Mouse (Mus musculus) layer of hippocampus, adult 11-12 months (tissue): ENCODE results near the gene Lrrc10.
"Not testable (repeated sequence)": the region's sequence is repeated elsewhere in the genome, so short reads cannot be mapped to it uniquely, and the experiment has no call there.

Experiments
- DNase-seq: peaks from one replicate; pipeline ENCODE4 v3.0.0; 2022; ENCODE audit warnings: low spot score

Lrrc10 gene

GRCm38 (mm10) chr10:117045175-117046056 lies at the start of gene Lrrc10:
TSS of gene Lrrc10 (plus strand) at chr10:117045341.
- DNase-seq = peak; percentile 48

- DNase-seq = no peak
These were observed 49.4 kb upstream of the Lrrc10 start for GRCm38 (mm10) chr10:116995584-116996235.

GRCm38 (mm10) chr10:116996236-116996600 lies 48.9 kb upstream of the Lrrc10 start:
- DNase-seq = no peak

DNA sequence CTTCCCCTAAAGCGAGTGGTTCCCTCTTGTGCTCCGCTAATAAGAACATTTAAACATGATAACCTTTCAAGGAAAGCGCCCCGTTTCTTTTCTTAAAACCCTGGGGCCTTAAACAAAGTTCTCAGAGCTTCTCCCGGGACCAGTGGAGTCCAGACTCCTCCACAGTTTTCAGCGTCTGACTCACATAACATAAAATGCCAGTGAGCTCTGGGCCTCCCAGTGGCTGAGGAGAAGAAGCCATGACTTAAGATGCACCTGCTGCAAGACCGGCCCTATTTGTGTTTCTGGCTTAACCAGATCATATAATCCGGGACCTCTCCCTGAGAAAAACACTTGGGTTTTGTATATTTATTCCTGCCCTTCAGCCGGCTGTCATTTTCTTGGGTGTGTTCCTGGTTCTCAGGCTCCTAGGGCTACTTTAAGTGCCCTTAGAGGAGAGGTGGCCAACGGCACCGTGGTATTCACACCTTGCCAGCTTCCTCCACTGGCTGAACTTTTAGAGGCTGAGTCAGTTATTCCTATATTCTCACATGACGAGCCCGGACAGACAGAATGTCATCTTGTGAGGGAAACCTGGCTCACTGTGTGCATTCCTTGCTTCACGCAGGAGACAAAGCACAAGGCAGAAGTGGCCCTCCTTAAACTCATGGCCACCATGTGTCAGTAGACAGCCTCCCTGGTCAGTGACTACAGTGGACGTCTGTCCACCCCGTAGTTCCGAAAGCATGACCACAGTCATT lies 46.3 kb upstream of the Lrrc10 start:
- DNase-seq = no peak

DNA sequence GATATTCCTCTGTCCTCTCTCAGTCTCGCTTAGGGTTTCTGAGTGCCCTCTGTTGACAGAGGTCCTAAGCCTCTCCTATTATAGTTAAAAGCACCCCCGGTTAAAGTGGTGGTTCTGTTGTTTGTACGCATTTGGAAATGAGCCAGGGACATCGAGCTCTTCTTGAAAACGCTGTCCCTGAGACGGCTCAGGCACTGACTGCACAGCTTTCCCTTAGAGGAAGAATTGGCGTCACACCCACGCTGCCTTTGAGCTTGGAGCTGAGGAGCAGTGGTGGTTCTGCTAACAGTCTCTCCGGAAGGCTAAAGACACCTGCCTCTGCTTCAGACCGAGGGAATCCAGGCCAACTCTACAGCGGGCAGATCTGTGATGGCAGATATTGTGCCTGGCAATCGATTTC lies 44.2 kb upstream of the Lrrc10 start:
- DNase-seq = peak; percentile 21

DNA sequence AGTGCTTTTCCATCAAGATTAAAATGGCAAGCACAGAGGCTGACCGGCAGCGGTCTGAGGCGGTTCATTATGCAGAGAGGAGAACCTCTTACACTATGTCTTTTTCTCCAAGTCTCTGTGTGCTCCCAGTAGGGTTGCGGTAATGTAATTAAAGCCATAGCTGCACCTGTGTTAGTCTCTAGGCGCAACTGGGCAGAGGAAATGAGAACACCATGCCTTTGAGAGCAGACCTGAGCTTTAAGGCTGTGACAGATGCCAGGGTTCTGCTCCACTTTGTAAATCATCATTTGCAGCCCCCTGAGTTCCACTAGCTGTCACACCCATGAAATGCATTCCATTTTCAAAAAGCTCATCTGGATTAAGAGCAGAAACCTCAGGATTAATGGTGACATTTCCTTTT lies 40.4 kb upstream of the Lrrc10 start:
- no peak for DNase-seq

GRCm38 (mm10) chr10:117005707-117006464 lies 39.3 kb upstream of the Lrrc10 start:
- DNase-seq = no peak

DNA sequence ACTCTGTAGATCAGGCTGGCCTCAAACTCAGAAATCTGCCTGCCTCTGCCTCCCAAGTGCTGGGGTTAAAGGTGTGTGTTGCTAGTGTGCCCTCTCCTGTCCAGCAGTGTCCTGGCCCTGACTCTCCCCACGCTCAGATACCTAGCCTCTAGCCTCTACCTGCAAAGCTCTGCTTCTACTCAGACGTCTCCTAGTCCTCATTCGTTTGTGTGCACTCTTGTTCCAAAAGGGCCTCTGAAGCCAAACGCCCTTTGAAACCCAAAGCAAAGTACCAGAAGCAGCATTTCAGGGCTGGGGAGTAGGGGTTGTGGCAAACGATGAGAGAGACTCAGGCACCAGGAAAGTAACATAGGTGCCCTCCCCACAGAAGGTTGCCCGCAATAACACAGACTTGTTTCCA lies 35.5 kb upstream of the Lrrc10 start:
- no peak for DNase-seq

DNA sequence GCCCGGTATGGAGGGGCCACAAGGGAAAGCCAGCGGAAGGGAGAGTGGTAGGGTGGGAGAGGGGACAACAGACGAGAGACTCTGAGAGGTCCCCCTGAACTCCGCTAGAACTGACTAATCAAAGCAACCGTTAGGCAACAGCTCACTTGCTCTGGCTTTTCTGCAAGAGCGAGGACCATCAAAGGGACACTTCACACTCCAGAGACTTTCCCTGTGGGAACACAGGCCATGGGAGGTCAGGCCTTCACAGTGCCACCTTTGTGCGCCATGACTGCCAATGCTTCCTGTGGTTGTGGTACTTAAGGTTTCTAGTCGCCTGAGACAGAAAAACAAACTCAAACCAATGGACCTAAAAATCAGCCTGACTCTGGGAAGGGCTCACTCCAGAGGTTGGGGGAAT lies 34.1 kb upstream of the Lrrc10 start:
- no peak for DNase-seq

GRCm38 (mm10) chr10:117013689-117014390 lies 31.3 kb upstream of the Lrrc10 start:
- peak; percentile 42 for DNase-seq

GRCm38 (mm10) chr10:117014565-117014964 lies 30.6 kb upstream of the Lrrc10 start:
- no peak for DNase-seq

GRCm38 (mm10) chr10:117018281-117018840 lies 26.8 kb upstream of the Lrrc10 start:
- DNase-seq = no peak

GRCm38 (mm10) chr10:117021020-117021754 lies 24.0 kb upstream of the Lrrc10 start:
- DNase-seq = no peak

DNA sequence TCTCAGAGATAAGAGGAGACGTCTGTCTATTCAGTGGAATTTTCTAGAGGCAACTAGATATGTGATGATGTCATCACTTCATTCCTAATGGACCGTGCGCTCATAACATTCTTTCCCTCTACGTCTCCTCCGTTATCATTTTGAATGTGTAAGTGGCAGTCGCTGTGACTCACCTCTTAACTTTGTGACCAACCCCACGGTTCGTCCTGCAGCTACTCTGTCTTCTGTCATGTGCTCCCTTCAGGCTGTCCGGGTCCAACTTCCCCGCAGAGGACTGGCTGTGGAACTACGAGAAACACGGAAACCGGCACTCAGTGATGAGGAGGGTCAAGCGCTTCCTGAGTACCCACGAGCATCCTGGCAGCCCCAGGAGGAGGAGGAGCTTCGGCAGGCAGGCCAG lies 21.4 kb upstream of the Lrrc10 start:
- DNase-seq = no peak

GRCm38 (mm10) chr10:117025776-117026175 lies 19.4 kb upstream of the Lrrc10 start:
- not testable (repeated sequence) for DNase-seq

- DNase-seq = no peak
These were observed 19.0 kb upstream of the Lrrc10 start for GRCm38 (mm10) chr10:117026176-117026575.

DNA sequence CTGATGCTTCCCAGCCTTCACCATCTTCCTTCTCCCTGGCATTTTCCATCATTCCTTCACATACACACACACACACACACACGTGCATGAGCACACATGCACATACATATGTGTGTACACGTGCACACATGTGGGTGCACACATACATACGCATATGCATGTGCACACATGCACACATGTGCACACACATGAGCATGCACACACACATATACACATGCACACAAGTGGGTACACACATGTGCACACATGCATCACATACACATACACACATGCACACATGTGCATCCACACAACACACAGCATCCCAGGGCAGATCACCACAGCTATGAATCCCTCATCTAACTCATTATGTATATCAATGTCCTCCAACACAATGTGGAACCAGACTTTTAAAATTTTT lies 14.0 kb upstream of the Lrrc10 start:
- DNase-seq = no peak

GRCm38 (mm10) chr10:117033785-117034184 lies 11.4 kb upstream of the Lrrc10 start:
- DNase-seq = peak; percentile 86

DNA sequence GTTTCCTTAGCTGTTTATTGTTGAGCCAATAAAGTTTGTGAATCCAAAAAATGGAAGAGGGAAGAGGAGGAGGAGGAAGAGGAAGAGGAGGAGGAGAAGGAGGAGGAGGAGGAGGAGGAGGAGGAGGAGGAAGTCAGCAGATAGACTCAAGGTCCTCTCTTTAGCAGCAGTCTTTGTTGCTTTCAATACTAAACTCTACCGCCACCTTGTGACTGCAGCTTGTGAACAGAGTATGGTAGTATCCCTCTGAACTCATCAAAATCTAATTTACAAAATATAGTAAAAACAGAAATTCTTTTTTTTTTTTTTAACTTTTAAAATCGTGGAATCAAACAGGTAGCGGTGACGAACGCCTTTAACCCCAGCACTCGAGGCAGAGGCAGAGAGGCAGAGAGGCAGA lies 4.8 kb upstream of the Lrrc10 start:
- DNase-seq = peak; percentile 27

DNA sequence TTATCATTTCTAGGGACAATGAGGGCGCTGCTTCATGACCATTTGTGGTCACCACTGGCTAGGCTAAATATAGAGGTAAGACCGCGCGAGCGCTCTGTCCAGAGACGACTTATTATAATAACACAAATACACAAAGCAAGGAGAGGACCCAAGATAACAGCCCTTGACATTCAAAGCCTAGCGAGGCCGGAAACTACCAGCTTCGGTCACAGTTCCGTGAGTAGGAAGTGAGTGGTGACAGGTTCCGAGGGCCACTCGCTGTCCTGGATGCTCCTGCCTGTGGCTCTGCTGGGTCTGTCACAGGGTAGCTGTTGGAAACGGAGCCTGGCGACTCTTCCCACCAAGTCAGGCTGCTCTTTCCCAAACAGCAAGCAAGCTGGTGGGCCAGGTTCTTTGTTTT lies 2.8 kb upstream of the Lrrc10 start:
- DNase-seq = no peak
